Mouse (Mus musculus) MEL (cell line): ENCODE data around the gene Nr2c2. TPM values are rescaled to one million over a fixed set of nuclear protein-coding genes. Genes with fewer than 3 reads are reported as not detected.

Source experiments
- DNase-seq: peaks from one replicate; pipeline ENCODE4 v3.0.0; 2011; ENCODE audit warnings: low read depth, low spot score
- H3K27ac ChIP-seq: 2 replicates; pipeline ENCODE4 v1.5.1; 2012; ENCODE audit warnings: low read depth, mild to moderate bottlenecking, control low read depth, low read length, moderate library complexity; ENCODE audit not compliant: control insufficient read depth
- H3K27me3 ChIP-seq, 2 experiments: fragments of 150-350 bp in 1 of 2; sonication (generic) in 1 of 2; 2 replicates each; pipeline ENCODE4 v1.6.1; 2012; ENCODE audit warnings: low read length in 2 of 2, mild to moderate bottlenecking in 2 of 2, improper control_type of control experiment in 1 of 2, moderate library complexity in 1 of 2; ENCODE audit not compliant: insufficient read depth in 2 of 2, control insufficient read depth in 1 of 2
- H3K36me3 ChIP-seq, 2 experiments: 2 replicates each; pipeline ENCODE4 v1.6.1; 2012 to 2014; ENCODE audit warnings: low read length in 2 of 2, improper control_type of control experiment in 1 of 2, inconsistent platforms in 1 of 2, mild to moderate bottlenecking in 1 of 2; ENCODE audit not compliant: insufficient read depth in 2 of 2, control insufficient read depth in 1 of 2
- H3K4me1 ChIP-seq, 2 experiments: fragments of 150-350 bp in 1 of 2; sonication (generic) in 1 of 2; 2 replicates each; pipeline ENCODE4 v1.6.1; 2012; ENCODE audit warnings: low read length in 2 of 2, improper control_type of control experiment in 1 of 2, mild to moderate bottlenecking in 1 of 2; ENCODE audit not compliant: insufficient read depth in 2 of 2, control insufficient read depth in 1 of 2
- H3K4me3 ChIP-seq, 2 experiments: fragments of 150-350 bp in 1 of 2; sonication (generic) in 1 of 2; 2 replicates each; pipeline ENCODE4 v1.5.1; 2012; ENCODE audit warnings: low read depth in 2 of 2, low read length in 2 of 2, mild to moderate bottlenecking in 2 of 2, moderate library complexity in 2 of 2, control low read depth in 1 of 2, improper control_type of control experiment in 1 of 2; ENCODE audit not compliant: control insufficient read depth in 1 of 2, insufficient read depth in 1 of 2
- H3K79me2 ChIP-seq: 2 replicates; pipeline ENCODE4 v1.6.1; 2012; ENCODE audit warnings: mild to moderate bottlenecking, low read length, moderate library complexity; ENCODE audit not compliant: control insufficient read depth, poor library complexity, insufficient read depth
- H3K9ac ChIP-seq: 2 replicates; pipeline ENCODE4 v1.6.1; 2012; ENCODE audit warnings: low read depth, mild to moderate bottlenecking, control low read depth, low read length, moderate library complexity; ENCODE audit not compliant: control insufficient read depth, poor library complexity, severe bottlenecking
- H3K9me3 ChIP-seq: fragments of 150-350 bp; sonication (generic); replicated peaks from 2 replicates; pipeline ENCODE4 v1.6.1; 2012; ENCODE audit warnings: mild to moderate bottlenecking, low read length, improper control_type of control experiment, moderate library complexity; ENCODE audit not compliant: insufficient read depth
- BHLHE40 ChIP-seq: IDR thresholded peaks from 2 replicates; pipeline ENCODE4 v1.6.1; 2012; ENCODE audit warnings: low read depth, mild to moderate bottlenecking, inconsistent platforms, low read length, improper control_type of control experiment, borderline replicate concordance
- CHD1 ChIP-seq: IDR thresholded peaks from 2 replicates; pipeline ENCODE4 v1.6.1; 2012; ENCODE audit warnings: low read depth, mild to moderate bottlenecking, inconsistent platforms, low read length, improper control_type of control experiment
- CHD2 ChIP-seq: IDR thresholded peaks from 2 replicates; pipeline ENCODE4 v1.6.1; 2011; ENCODE audit warnings: low read length, improper control_type of control experiment
- CTCF ChIP-seq, 3 experiments: IDR thresholded peaks in 2 of 3; conservative IDR thresholded peaks in 1 of 3; 2 replicates each; pipeline ENCODE4 v1.5.1; 2011 to 2012; ENCODE audit warnings: low read length in 3 of 3, low read depth in 2 of 3, mild to moderate bottlenecking in 2 of 3, improper control_type of control experiment in 1 of 3, inconsistent platforms in 1 of 3, mixed read lengths in 1 of 3, moderate library complexity in 1 of 3; ENCODE audit not compliant: control insufficient read depth in 1 of 3, insufficient read depth in 1 of 3, poor library complexity in 1 of 3, severe bottlenecking in 1 of 3
- E2F4 ChIP-seq: IDR thresholded peaks from 2 replicates; pipeline ENCODE4 v1.6.1; 2011; ENCODE audit warnings: low read depth, low read length, improper control_type of control experiment, borderline replicate concordance
- ELF1 ChIP-seq: IDR thresholded peaks from 2 replicates; pipeline ENCODE4 v1.6.1; 2014; ENCODE audit warnings: low read depth, mild to moderate bottlenecking, inconsistent platforms, low read length, improper control_type of control experiment, moderate library complexity
- EP300 ChIP-seq, 2 experiments: IDR thresholded peaks; 2 replicates each; pipeline ENCODE4 v1.6.1; 2011; ENCODE audit warnings: improper control_type of control experiment in 2 of 2, low read length in 2 of 2, low read depth in 1 of 2, mild to moderate bottlenecking in 1 of 2
- ETS1 ChIP-seq: IDR thresholded peaks from 2 replicates; pipeline ENCODE4 v1.6.1; 2012; ENCODE audit warnings: low read depth, mild to moderate bottlenecking, inconsistent platforms, low read length, improper control_type of control experiment, moderate library complexity
- GABPA ChIP-seq: IDR thresholded peaks from 2 replicates; pipeline ENCODE4 v1.6.1; 2012; ENCODE audit warnings: low read depth, mild to moderate bottlenecking, inconsistent platforms, low read length, improper control_type of control experiment, moderate library complexity
- GATA1 ChIP-seq: IDR thresholded peaks from 2 replicates; pipeline ENCODE4 v1.6.1; 2011; ENCODE audit warnings: low read depth, low read length, improper control_type of control experiment
- HCFC1 ChIP-seq: IDR thresholded peaks from 2 replicates; pipeline ENCODE4 v1.6.1; 2012; ENCODE audit warnings: low read depth, mild to moderate bottlenecking, inconsistent platforms, low read length, improper control_type of control experiment, moderate library complexity
- JUND ChIP-seq: IDR thresholded peaks from 2 replicates; pipeline ENCODE4 v1.6.1; 2011; ENCODE audit warnings: low read depth, mild to moderate bottlenecking, improper control_type of control experiment, low read length
- KAT2A ChIP-seq: conservative IDR thresholded peaks from 2 replicates; pipeline ENCODE4 v1.6.1; 2012; ENCODE audit warnings: low read depth, low read length, improper control_type of control experiment, inconsistent platforms
- MAFK ChIP-seq: IDR thresholded peaks from 2 replicates; pipeline ENCODE4 v1.6.1; 2011; ENCODE audit warnings: low read depth, mild to moderate bottlenecking, low read length, improper control_type of control experiment, borderline replicate concordance
- MAX ChIP-seq: IDR thresholded peaks from 2 replicates; pipeline ENCODE4 v1.6.1; 2011; ENCODE audit warnings: low read length, improper control_type of control experiment
- MAZ ChIP-seq: IDR thresholded peaks from 2 replicates; pipeline ENCODE4 v1.6.1; 2012; ENCODE audit warnings: low read depth, mild to moderate bottlenecking, inconsistent platforms, low read length, improper control_type of control experiment
- MEF2A ChIP-seq: IDR thresholded peaks from 2 replicates; pipeline ENCODE4 v1.6.1; 2014; ENCODE audit warnings: low read depth, mild to moderate bottlenecking, inconsistent platforms, low read length, improper control_type of control experiment; ENCODE audit not compliant: poor library complexity, insufficient replicate concordance, severe bottlenecking; ENCODE audit errors: extremely low read depth
- MYC ChIP-seq: IDR thresholded peaks from 2 replicates; pipeline ENCODE4 v1.6.1; 2011; ENCODE audit warnings: low read depth, mild to moderate bottlenecking, low read length, improper control_type of control experiment, moderate library complexity
- NELFE ChIP-seq: IDR thresholded peaks from 2 replicates; pipeline ENCODE4 v1.6.1; 2011; ENCODE audit warnings: low read depth, low read length, improper control_type of control experiment
- NRF1 ChIP-seq: IDR thresholded peaks from 2 replicates; pipeline ENCODE4 v1.6.1; 2014; ENCODE audit warnings: low read depth, mild to moderate bottlenecking, inconsistent platforms, low read length, improper control_type of control experiment, moderate library complexity; ENCODE audit not compliant: poor library complexity, insufficient read depth, severe bottlenecking
- POLR2A ChIP-seq, 2 experiments: IDR thresholded peaks; 2 replicates each; pipeline ENCODE4 v1.6.1; 2011 to 2012; ENCODE audit warnings: low read length in 2 of 2, mild to moderate bottlenecking in 2 of 2, control low read depth in 1 of 2, improper control_type of control experiment in 1 of 2, low read depth in 1 of 2, moderate library complexity in 1 of 2; ENCODE audit not compliant: control insufficient read depth in 1 of 2, insufficient read depth in 1 of 2, poor library complexity in 1 of 2
- POLR2AphosphoS2 ChIP-seq: IDR thresholded peaks from 2 replicates; pipeline ENCODE4 v1.6.1; 2011; ENCODE audit warnings: low read length, improper control_type of control experiment
- POLR2AphosphoS5 ChIP-seq: IDR thresholded peaks from 2 replicates; pipeline ENCODE4 v1.6.1; 2012; ENCODE audit warnings: low read depth, borderline replicate concordance, mild to moderate bottlenecking, inconsistent platforms, low read length, moderate library complexity, mixed read lengths
- RAD21 ChIP-seq: IDR thresholded peaks from 2 replicates; pipeline ENCODE4 v1.6.1; 2011; ENCODE audit warnings: mild to moderate bottlenecking, low read depth, low read length, improper control_type of control experiment
- SIN3A ChIP-seq: IDR thresholded peaks from 2 replicates; pipeline ENCODE4 v1.6.1; 2012; ENCODE audit warnings: low read length, improper control_type of control experiment, inconsistent platforms
- SMC3 ChIP-seq: IDR thresholded peaks from 2 replicates; pipeline ENCODE4 v1.6.1; 2011; ENCODE audit warnings: low read depth, low read length, improper control_type of control experiment
- TAL1 ChIP-seq: IDR thresholded peaks from 2 replicates; pipeline ENCODE4 v1.6.1; 2012; ENCODE audit warnings: mild to moderate bottlenecking, inconsistent platforms, low read length, moderate library complexity, mixed read lengths
- TBP ChIP-seq: IDR thresholded peaks from 2 replicates; pipeline ENCODE4 v1.8.0; 2011; ENCODE audit warnings: low read depth, low read length, improper control_type of control experiment
- TCF12 ChIP-seq: IDR thresholded peaks from 2 replicates; pipeline ENCODE4 v1.6.1; 2014; ENCODE audit warnings: low read depth, mild to moderate bottlenecking, inconsistent platforms, low read length, improper control_type of control experiment, moderate library complexity
- UBTF ChIP-seq: IDR thresholded peaks from 2 replicates; pipeline ENCODE4 v1.6.1; 2012; ENCODE audit warnings: low read depth, mild to moderate bottlenecking, inconsistent platforms, low read length, improper control_type of control experiment, moderate library complexity, borderline replicate concordance; ENCODE audit not compliant: insufficient read depth
- USF1 ChIP-seq: IDR thresholded peaks from 2 replicates; pipeline ENCODE4 v1.6.1; 2014; ENCODE audit warnings: low read depth, mild to moderate bottlenecking, inconsistent platforms, low read length, improper control_type of control experiment, moderate library complexity
- USF2 ChIP-seq, 2 experiments: IDR thresholded peaks; 2 replicates each; pipeline ENCODE4 v1.6.1; 2011 to 2012; ENCODE audit warnings: improper control_type of control experiment in 2 of 2, low read length in 2 of 2, borderline replicate concordance in 1 of 2, inconsistent platforms in 1 of 2, low read depth in 1 of 2, mild to moderate bottlenecking in 1 of 2; ENCODE audit not compliant: insufficient read depth in 1 of 2
- ZC3H11A ChIP-seq: IDR thresholded peaks from 2 replicates; pipeline ENCODE4 v1.6.1; 2012; ENCODE audit warnings: low read depth, mild to moderate bottlenecking, inconsistent platforms, low read length, improper control_type of control experiment
- ZKSCAN1 ChIP-seq: IDR thresholded peaks from 2 replicates; pipeline ENCODE4 v1.6.1; 2012; ENCODE audit warnings: low read depth, mild to moderate bottlenecking, inconsistent platforms, low read length, improper control_type of control experiment, moderate library complexity
- ZMIZ1 ChIP-seq: IDR thresholded peaks from 2 replicates; pipeline ENCODE4 v1.6.1; 2012; ENCODE audit warnings: low read depth, mild to moderate bottlenecking, inconsistent platforms, low read length, improper control_type of control experiment, moderate library complexity
- ZNF384 ChIP-seq: IDR thresholded peaks from 2 replicates; pipeline ENCODE4 v1.6.1; 2012; ENCODE audit warnings: low read depth, mild to moderate bottlenecking, inconsistent platforms, low read length, improper control_type of control experiment
- polyA plus RNA-seq, 2 experiments: library from polyadenylated mRNA; stranded (reverse) in 1 of 2; unstranded in 1 of 2; fragments of >175 nt in 1 of 2; fragments of >200 nt in 1 of 2; gene quantifications; 2 replicates each; pipeline versions ENCODE4 v1.2.1 to v1.2.4; 2012; ENCODE audit warnings: low replicate concordance in 2 of 2, low read depth in 1 of 2; ENCODE audit not compliant: insufficient read length in 2 of 2, insufficient read depth in 1 of 2, missing spikeins in 1 of 2
- total RNA-seq: library from RNA; depleted of rRNA; stranded (reverse); fragments of 300-350 nt; gene quantifications from 2 replicates; pipeline ENCODE4 v1.2.3, GENCODE M21; 2012

Gene Nr2c2
- total and polyA plus RNA-seq, 3 experiments = 12.1 to 17.0 TPM; not detected in 1

DNA sequence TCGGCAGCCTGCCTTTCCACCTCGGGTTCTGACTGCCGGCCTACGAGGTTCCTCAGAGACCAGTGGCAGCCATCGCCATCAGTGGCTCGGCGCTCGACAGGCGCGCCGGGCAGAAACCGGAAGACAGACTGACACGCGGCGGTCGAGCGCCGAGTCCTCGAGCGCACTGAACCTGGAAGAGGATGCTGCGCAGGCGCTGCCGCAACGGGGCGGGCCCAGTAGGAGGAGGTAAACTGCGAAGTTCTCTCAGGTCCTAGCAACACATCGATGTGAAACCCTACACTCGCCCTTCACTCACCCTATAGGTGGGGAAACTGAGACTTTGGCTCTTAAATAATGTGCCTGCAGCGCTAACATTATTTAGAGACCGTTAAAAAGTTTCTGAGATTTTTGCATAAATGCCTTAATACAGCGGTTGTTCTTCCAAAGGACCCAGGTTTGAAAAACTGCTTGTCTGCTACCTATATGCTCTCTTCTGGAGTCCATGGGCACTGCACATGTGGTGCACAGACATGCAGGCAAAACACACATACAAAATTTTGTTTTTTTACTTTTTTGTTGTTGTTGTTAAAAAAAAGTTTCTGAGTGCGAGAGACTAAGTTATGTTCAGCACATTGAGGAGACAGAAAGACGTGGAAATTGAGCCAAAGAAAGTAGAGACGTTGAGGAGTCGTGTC is 123.7 kb downstream of the Nr2c2 start, which contains the start of gene Rbsn:
Gene Rbsn (minus strand): TSS at position 153 of the 677 bp plus-strand sequence.
- Histone ChIP-seq H3K79me2 (peaks cover 17% of the 10 kb centered on the region), H3K9ac (peak within 1 kb of the TSS; percentile 84), H3K27me3 (no peaks in the 10 kb centered on the region), H3K4me1 (peaks cover 4 to 6% of the 10 kb centered on the region in 2 experiments; a peak in 3 of 4 replicates), H3K9me3 (no peaks in the 10 kb centered on the region), H3K27ac (peak within 1 kb of the TSS; percentile 53), H3K36me3 (peaks cover 3 to 10% of the 10 kb centered on the region in 2 experiments), H3K4me3 (peak within 1 kb of the TSS; percentile 73 to 77)
- DNase-seq = peak; percentile 96
- TF ChIP-seq HCFC1 = peak; percentile 96
- no peak for TF ChIP-seq ZC3H11A
- TF ChIP-seq UBTF = no peak
- TF ChIP-seq SMC3 = no peak
- peak; percentile 79 for TF ChIP-seq TBP
- peak; percentile 23; the same call in 1 of the 2 replicates for TF ChIP-seq ETS1
- no peak for TF ChIP-seq MEF2A
- peak; percentile 68 for TF ChIP-seq ZMIZ1
- peak; percentile 36; the same call in 1 of the 2 replicates for TF ChIP-seq TCF12
- TF ChIP-seq NRF1 = peak; percentile 90
- TF ChIP-seq JUND = no peak; the same call in 1 of the 2 replicates
- no peak for TF ChIP-seq MAZ
- TF ChIP-seq MAX = peak; percentile 69; the same call in 1 of the 2 replicates
- no peak for TF ChIP-seq RAD21
- peak; percentile 95 for TF ChIP-seq ELF1
- TF ChIP-seq POLR2A (IDR thresholded peaks at IDR 0.05; ENCODE audit: control insufficient read depth in 1 of 2, insufficient read depth in 1 of 2, low read depth in 1 of 2, low read length in 2 of 2, poor library complexity in 1 of 2) = peak; percentile 38 to 83; a peak in 2 of 4 replicates
- no peak for TF ChIP-seq ZKSCAN1
- no peak for TF ChIP-seq EP300 (IDR thresholded peaks at IDR 0.05; ENCODE audit: low read depth in 1 of 2, low read length in 2 of 2)
- no peak for TF ChIP-seq CTCF (IDR thresholded peaks at IDR 0.05 in 2 of 3, conservative IDR thresholded peaks at IDR 0.05 in 1 of 3; ENCODE audit: control insufficient read depth in 1 of 3, insufficient read depth in 1 of 3, low read depth in 2 of 3, low read length in 3 of 3, poor library complexity in 1 of 3, severe bottlenecking in 1 of 3)
- TF ChIP-seq SIN3A = peak; percentile 82; the same call in 1 of the 2 replicates
- TF ChIP-seq TAL1 = no peak
- peak; percentile 66 for TF ChIP-seq NELFE
- no peak for TF ChIP-seq ZNF384
- TF ChIP-seq USF2 (IDR thresholded peaks at IDR 0.05; ENCODE audit: borderline replicate concordance in 1 of 2, insufficient read depth in 1 of 2, low read depth in 1 of 2, low read length in 2 of 2) = no peak
- TF ChIP-seq GATA1 = no peak
- TF ChIP-seq KAT2A = no peak; the same call in 1 of the 2 replicates
- TF ChIP-seq MYC = 0 out of 2 replicates have a peak, but pooled peaks have one; percentile 18
- no peak for TF ChIP-seq CHD2
- no peak for TF ChIP-seq E2F4
- TF ChIP-seq CHD1 = no peak
- peak; percentile 50; the same call in 1 of the 2 replicates for TF ChIP-seq POLR2AphosphoS2
- TF ChIP-seq MAFK = no peak
- TF ChIP-seq USF1 = 0 out of 2 replicates have a peak, but pooled peaks have one; percentile 50
- TF ChIP-seq POLR2AphosphoS5 = no peak
- no peak for TF ChIP-seq BHLHE40
- no peak for TF ChIP-seq GABPA
